Mouse (Mus musculus): ENCODE measurements around the gene Olfr1293-ps. TPM values are rescaled to one million over a fixed set of nuclear protein-coding genes. Genes with fewer than 3 reads are reported as not detected.

The Olfr1293-ps gene
- polyA plus RNA-seq (2015; fragmentation: Nextera tagmentation; extraction: Ambion mirVana) = not detected in 2 replicates

- Histone ChIP-seq H3K4me2 (no peak within 1 kb of the TSS), H3K4me3 (no peak within 1 kb of the TSS), H3K4me1 (replicated peaks) (no peaks in the 10 kb centered on the region), H3K27me3 (no peaks in the 10 kb centered on the region), H3K9ac (no peak within 1 kb of the TSS), H3K9me3 (no peaks in the 10 kb centered on the region), H3K36me3 (no peaks in the 10 kb centered on the region), H3K27ac (replicated peaks) (no peak within 1 kb of the TSS)
- ATAC-seq (ENCODE audit: low read depth) = no peak
- whole genome bisulfite sequencing = 86% methylated on average over 1 of the region's 1 CpGs
Measured at GRCm38 (mm10) chr2:111524903-111525302, at the start of gene Olfr1293-ps. TSS of gene Olfr1293-ps (plus strand) at chr2:111525203.

- H3K9me3 ChIP-seq = no peaks in the 10 kb centered on the region
- H3K4me1 ChIP-seq (replicated peaks) = no peaks in the 10 kb centered on the region
- H3K9ac ChIP-seq = no peak within 1 kb of the TSS
- ATAC-seq (ENCODE audit: low read depth) = no peak
- 89% methylated on average over 1 of the region's 1 CpGs for WGBS
- H3K27me3 ChIP-seq = no peaks in the 10 kb centered on the region
- no peaks in the 10 kb centered on the region for H3K36me3 ChIP-seq
- no peak within 1 kb of the TSS for H3K4me2 ChIP-seq
- H3K4me3 ChIP-seq = no peak within 1 kb of the TSS
- H3K27ac ChIP-seq (replicated peaks) = no peak within 1 kb of the TSS
Measured at GRCm38 (mm10) chr2:111480519-111480918, 44.5 kb upstream of the Olfr1293-ps start, which contains the start of gene Olfr1289. TSS of gene Olfr1289 (plus strand) at chr2:111480819.

- Histone ChIP-seq H3K36me3 (no peaks in the 10 kb centered on the region), H3K27me3 (no peaks in the 10 kb centered on the region), H3K4me2 (no peak within 1 kb of the TSS), H3K27ac (replicated peaks) (no peak within 1 kb of the TSS), H3K4me1 (replicated peaks) (no peaks in the 10 kb centered on the region), H3K9ac (no peak within 1 kb of the TSS), H3K9me3 (no peaks in the 10 kb centered on the region), H3K4me3 (no peak within 1 kb of the TSS)
- ATAC-seq (ENCODE audit: low read depth) = no peak
- 85% methylated on average over 5 of the region's 5 CpGs for WGBS
Measured at GRCm38 (mm10) chr2:111493729-111494128, 31.3 kb upstream of the Olfr1293-ps start, which contains the start of gene Olfr1290. TSS of gene Olfr1290 (minus strand) at chr2:111493829.

GRCm38 (mm10) chr2:111496880-111497279 is 28.1 kb upstream of the Olfr1293-ps start, which contains the start of gene Olfr1291-ps1:
TSS of gene Olfr1291-ps1 (plus strand) at chr2:111497180.
- Histone ChIP-seq H3K4me1 (replicated peaks) (no peaks in the 10 kb centered on the region), H3K9ac (no peak within 1 kb of the TSS), H3K36me3 (no peaks in the 10 kb centered on the region), H3K4me2 (no peak within 1 kb of the TSS), H3K4me3 (no peak within 1 kb of the TSS), H3K9me3 (no peaks in the 10 kb centered on the region), H3K27me3 (no peaks in the 10 kb centered on the region), H3K27ac (replicated peaks) (no peak within 1 kb of the TSS)
- 91% methylated on average over 3 of the region's 3 CpGs for whole genome bisulfite sequencing
- no peak for ATAC-seq (ENCODE audit: low read depth)

GRCm38 (mm10) chr2:111517451-111517850 is 7.6 kb upstream of the Olfr1293-ps start:
- Histone ChIP-seq H3K9ac (no peak overlapping the region), H3K9me3 (no peaks in the 10 kb centered on the region), H3K27me3 (no peaks in the 10 kb centered on the region), H3K4me3 (no peak overlapping the region), H3K4me2 (no peak overlapping the region), H3K4me1 (replicated peaks) (no peaks in the 10 kb centered on the region), H3K27ac (replicated peaks) (no peak overlapping the region), H3K36me3 (no peaks in the 10 kb centered on the region)
- ATAC-seq (ENCODE audit: low read depth) = no peak
- 93% methylated on average over 10 of the region's 10 CpGs for WGBS

GRCm38 (mm10) chr2:111540191-111540590 is 15.2 kb downstream of the Olfr1293-ps start, which contains the start of gene Olfr1294:
TSS of gene Olfr1294 (minus strand) at chr2:111540291.
- H3K27me3 ChIP-seq = no peaks in the 10 kb centered on the region
- no peak within 1 kb of the TSS for H3K27ac ChIP-seq (replicated peaks)
- H3K4me2 ChIP-seq = no peak within 1 kb of the TSS
- no peaks in the 10 kb centered on the region for H3K36me3 ChIP-seq
- no peak for ATAC-seq (ENCODE audit: low read depth)
- no peaks in the 10 kb centered on the region for H3K9me3 ChIP-seq
- no peaks in the 10 kb centered on the region for H3K4me1 ChIP-seq (replicated peaks)
- no peak within 1 kb of the TSS for H3K4me3 ChIP-seq
- H3K9ac ChIP-seq = no peak within 1 kb of the TSS
- 64% methylated on average over 1 of the region's 1 CpGs for WGBS

GRCm38 (mm10) chr2:111569581-111569980 is 44.6 kb downstream of the Olfr1293-ps start, which contains the start of gene Olfr1295:
TSS of gene Olfr1295 (minus strand) at chr2:111569681.
- H3K4me1 ChIP-seq (replicated peaks) = no peaks in the 10 kb centered on the region
- no peak within 1 kb of the TSS for H3K4me3 ChIP-seq
- H3K4me2 ChIP-seq = no peak within 1 kb of the TSS
- no peak within 1 kb of the TSS for H3K9ac ChIP-seq
- H3K27ac ChIP-seq (replicated peaks) = no peak within 1 kb of the TSS
- no peaks in the 10 kb centered on the region for H3K27me3 ChIP-seq
- no peaks in the 10 kb centered on the region for H3K36me3 ChIP-seq
- no peaks in the 10 kb centered on the region for H3K9me3 ChIP-seq
- ATAC-seq (ENCODE audit: low read depth) = no peak

Other genes with a start within 250 kb of the Olfr1293-ps start
- not detected in 2 replicates for gene Olfr1278, start 235.1 kb upstream of the Olfr1293-ps start, polyA plus RNA-seq (2015; fragmentation: Nextera tagmentation; extraction: Ambion mirVana)
- gene Olfr1279, start 224.6 kb upstream of the Olfr1293-ps start, polyA plus RNA-seq (2015; fragmentation: Nextera tagmentation; extraction: Ambion mirVana) = not detected in 2 replicates
- not detected in 2 replicates for gene Olfr1280, start 211.2 kb upstream of the Olfr1293-ps start, polyA plus RNA-seq (2015; fragmentation: Nextera tagmentation; extraction: Ambion mirVana)
- gene Olfr1281, start 198.7 kb upstream of the Olfr1293-ps start, polyA plus RNA-seq (2015; fragmentation: Nextera tagmentation; extraction: Ambion mirVana) = not detected in 2 replicates
- gene Olfr1282, start 189.1 kb upstream of the Olfr1293-ps start, polyA plus RNA-seq (2015; fragmentation: Nextera tagmentation; extraction: Ambion mirVana) = not detected in 2 replicates
- gene Olfr1283, start 158.4 kb upstream of the Olfr1293-ps start, polyA plus RNA-seq (2015; fragmentation: Nextera tagmentation; extraction: Ambion mirVana) = not detected in 2 replicates
- gene Olfr1284, start 149.7 kb upstream of the Olfr1293-ps start, polyA plus RNA-seq (2015; fragmentation: Nextera tagmentation; extraction: Ambion mirVana) = not detected in 2 replicates
- gene Olfr1286, start 102.1 kb upstream of the Olfr1293-ps start, polyA plus RNA-seq (2015; fragmentation: Nextera tagmentation; extraction: Ambion mirVana) = not detected in 2 replicates
- gene Olfr1287, start 76.1 kb upstream of the Olfr1293-ps start, polyA plus RNA-seq (2015; fragmentation: Nextera tagmentation; extraction: Ambion mirVana) = not detected in 2 replicates
- gene Olfr1288, start 51.1 kb upstream of the Olfr1293-ps start, polyA plus RNA-seq (2015; fragmentation: Nextera tagmentation; extraction: Ambion mirVana) = not detected in 2 replicates
- not detected in 2 replicates for gene Olfr1289, start 44.4 kb upstream of the Olfr1293-ps start, polyA plus RNA-seq (2015; fragmentation: Nextera tagmentation; extraction: Ambion mirVana)
- not detected in 2 replicates for gene Olfr1290, start 31.4 kb upstream of the Olfr1293-ps start, polyA plus RNA-seq (2015; fragmentation: Nextera tagmentation; extraction: Ambion mirVana)
- not detected in 2 replicates for gene Olfr1291-ps1, start 28.0 kb upstream of the Olfr1293-ps start, polyA plus RNA-seq (2015; fragmentation: Nextera tagmentation; extraction: Ambion mirVana)
- gene Olfr1294, start 15.1 kb downstream of the Olfr1293-ps start, polyA plus RNA-seq (2015; fragmentation: Nextera tagmentation; extraction: Ambion mirVana) = not detected in 2 replicates
- gene Olfr1295, start 44.5 kb downstream of the Olfr1293-ps start, polyA plus RNA-seq (2015; fragmentation: Nextera tagmentation; extraction: Ambion mirVana) = not detected in 2 replicates
- not detected in 2 replicates for gene Olfr1297, start 101.3 kb downstream of the Olfr1293-ps start, polyA plus RNA-seq (2015; fragmentation: Nextera tagmentation; extraction: Ambion mirVana)
- gene Olfr1298, start 124.0 kb downstream of the Olfr1293-ps start, polyA plus RNA-seq (2015; fragmentation: Nextera tagmentation; extraction: Ambion mirVana) = not detected in 2 replicates
- gene Olfr1299, start 136.2 kb downstream of the Olfr1293-ps start, polyA plus RNA-seq (2015; fragmentation: Nextera tagmentation; extraction: Ambion mirVana) = not detected in 2 replicates
- not detected in 2 replicates for gene Olfr1301, start 225.8 kb downstream of the Olfr1293-ps start, polyA plus RNA-seq (2015; fragmentation: Nextera tagmentation; extraction: Ambion mirVana)

Data from neural tube, embryonic 13.5 days (tissue).